Mouse (Mus musculus) spleen, adult 2 months (tissue): Measurements from ENCODE around the gene H2afx.
A peak's percentile ranks its signal among the peaks of the same experiment; 100 is the strongest.

Source experiments
- CTCF ChIP-seq: fragments of 200-500 bp; IDR thresholded peaks from 2 replicates; pipeline ENCODE4 v1.5.1; 2011; ENCODE audit warnings: mild to moderate bottlenecking, inconsistent platforms; ENCODE audit not compliant: insufficient read depth, insufficient read length, insufficient replicate concordance; ENCODE audit errors: extremely low read depth
- POLR2A ChIP-seq: fragments of 200-500 bp; IDR thresholded peaks from 2 replicates; pipeline ENCODE4 v1.6.1; 2011; ENCODE audit warnings: low read depth, low read length, inconsistent platforms

DNA sequence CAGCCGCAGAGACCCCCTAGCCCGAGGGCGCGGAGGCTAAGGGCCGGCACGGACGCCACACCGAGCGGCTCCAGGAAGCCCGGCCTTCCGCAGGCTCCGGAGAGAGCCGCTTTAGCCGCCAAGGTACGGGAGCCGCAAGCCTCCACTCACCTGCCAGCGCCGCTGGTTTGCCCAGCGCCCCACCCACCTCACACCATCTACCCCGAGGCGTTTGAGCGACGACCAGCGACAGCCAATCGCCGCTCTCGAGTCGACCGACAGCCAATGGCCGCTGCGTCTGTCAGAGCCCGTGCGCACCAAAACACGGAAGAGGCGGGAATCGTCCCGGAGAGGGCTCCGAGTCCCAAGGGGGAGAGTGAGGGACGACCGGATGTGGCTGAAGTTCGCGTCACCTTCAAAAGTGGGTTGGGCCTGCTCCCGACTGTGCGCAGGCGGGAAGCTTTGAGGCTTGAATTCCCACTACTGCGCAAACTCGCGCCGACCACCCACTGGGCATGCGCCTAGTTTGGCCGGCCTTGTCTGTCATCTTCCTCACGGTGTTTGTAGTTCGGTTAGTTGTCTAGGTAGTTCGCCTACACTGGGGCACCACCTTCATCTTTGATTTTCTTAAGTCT, 28.9 kb upstream of the H2afx start, which contains the start of gene Hinfp:
- peak; percentile 90 for TF ChIP-seq POLR2A
- TF ChIP-seq CTCF: no peak
